Mouse (Mus musculus) CH12.LX (cell line): Measurements from ENCODE around the gene Gm20388. TPM values are rescaled to one million over a fixed set of nuclear protein-coding genes. Genes with fewer than 3 reads are reported as not detected.

Experiments
- DNase-seq: peaks from one replicate; pipeline ENCODE4 v3.0.0-alpha.2; 2013; ENCODE audit errors: extremely low read depth
- H3K27ac ChIP-seq: 2 replicates; pipeline ENCODE4 v1.5.1; 2012; ENCODE audit warnings: low read depth, mild to moderate bottlenecking, control low read depth, moderate library complexity; ENCODE audit not compliant: insufficient read depth
- H3K27me3 ChIP-seq: replicated peaks from 2 replicates; pipeline ENCODE3; 2012; ENCODE audit warnings: inconsistent platforms
- H3K36me3 ChIP-seq, 2 experiments: replicated peaks in 1 of 2; 2 replicates each; pipeline versions ENCODE3 to v1.6.1; 2012; ENCODE audit warnings: inconsistent platforms in 1 of 2, low read length in 1 of 2, mild to moderate bottlenecking in 1 of 2, mixed read lengths in 1 of 2, moderate library complexity in 1 of 2; ENCODE audit not compliant: control insufficient read depth in 1 of 2, insufficient read depth in 1 of 2
- H3K4me1 ChIP-seq, 2 experiments: 2 replicates each; pipeline ENCODE4 v1.6.1; 2012; ENCODE audit warnings: inconsistent platforms in 1 of 2, moderate library complexity in 1 of 2; ENCODE audit not compliant: insufficient read depth in 2 of 2, control insufficient read depth in 1 of 2
- H3K4me2 ChIP-seq: 2 replicates; pipeline ENCODE4 v1.6.1; 2012; ENCODE audit warnings: low read depth, mild to moderate bottlenecking, control low read depth; ENCODE audit not compliant: poor library complexity, insufficient read depth, severe bottlenecking
- H3K4me3 ChIP-seq, 3 experiments: fragments of 150-350 bp in 1 of 3; sonication (generic) in 1 of 3; replicated peaks in 1 of 3; 2 replicates each; pipeline versions ENCODE3 to v1.5.1; 2011 to 2012; ENCODE audit warnings: low read depth in 2 of 3, low read length in 2 of 3, mild to moderate bottlenecking in 2 of 3, moderate library complexity in 2 of 3, control low read depth in 1 of 3, improper control_type of control experiment in 1 of 3, inconsistent platforms in 1 of 3, mixed read lengths in 1 of 3; ENCODE audit not compliant: poor library complexity in 1 of 3
- H3K79me2 ChIP-seq: replicated peaks from 2 replicates; pipeline ENCODE4 v1.6.1; 2012; ENCODE audit warnings: mild to moderate bottlenecking, moderate library complexity; ENCODE audit not compliant: control insufficient read depth, poor library complexity, insufficient read depth, severe bottlenecking; ENCODE audit errors: extremely low read depth
- H3K9ac ChIP-seq: 2 replicates; pipeline ENCODE4 v1.6.1; 2012; ENCODE audit warnings: low read depth, mild to moderate bottlenecking, control low read depth, moderate library complexity; ENCODE audit not compliant: insufficient read depth
- H3K9me3 ChIP-seq: replicated peaks from 2 replicates; pipeline ENCODE3; 2012; ENCODE audit warnings: low read length, inconsistent platforms, mixed read lengths
- CHD1 ChIP-seq: IDR thresholded peaks from 2 replicates; pipeline ENCODE4 v1.6.1; 2012; ENCODE audit warnings: low read depth, low read length, improper control_type of control experiment, inconsistent platforms
- CHD2 ChIP-seq: IDR thresholded peaks from 2 replicates; pipeline ENCODE4 v1.6.1; 2011; ENCODE audit warnings: low read length, improper control_type of control experiment
- CTCF ChIP-seq, 2 experiments: IDR thresholded peaks in 1 of 2; conservative IDR thresholded peaks in 1 of 2; 2 replicates each; pipeline ENCODE4 v1.5.1; 2011 to 2012; ENCODE audit warnings: low read depth in 2 of 2, low read length in 2 of 2, improper control_type of control experiment in 1 of 2, inconsistent platforms in 1 of 2, mild to moderate bottlenecking in 1 of 2, moderate library complexity in 1 of 2
- E2F4 ChIP-seq: IDR thresholded peaks from 2 replicates; pipeline ENCODE4 v1.6.1; 2011; ENCODE audit warnings: low read depth, low read length, improper control_type of control experiment; ENCODE audit not compliant: insufficient replicate concordance
- ETS1 ChIP-seq: conservative IDR thresholded peaks from 2 replicates; pipeline ENCODE4 v1.6.1; 2012; ENCODE audit warnings: low read depth, mild to moderate bottlenecking, inconsistent platforms, low read length, improper control_type of control experiment, moderate library complexity
- HCFC1 ChIP-seq: IDR thresholded peaks from 2 replicates; pipeline ENCODE4 v1.6.1; 2012; ENCODE audit warnings: low read depth, mild to moderate bottlenecking, inconsistent platforms, low read length, improper control_type of control experiment
- MAFK ChIP-seq: IDR thresholded peaks from 2 replicates; pipeline ENCODE4 v1.6.1; 2011; ENCODE audit warnings: low read length, improper control_type of control experiment; ENCODE audit not compliant: insufficient replicate concordance
- MAX ChIP-seq: IDR thresholded peaks from 2 replicates; pipeline ENCODE4 v1.6.1; 2011; ENCODE audit warnings: low read length, improper control_type of control experiment
- MEF2A ChIP-seq: IDR thresholded peaks from 2 replicates; pipeline ENCODE4 v1.6.1; 2014; ENCODE audit warnings: low read depth, mild to moderate bottlenecking, inconsistent platforms, low read length, improper control_type of control experiment, borderline replicate concordance
- MYC ChIP-seq: IDR thresholded peaks from 2 replicates; pipeline ENCODE4 v1.6.1; 2011; ENCODE audit warnings: low read depth, mild to moderate bottlenecking, improper control_type of control experiment, low read length
- NELFE ChIP-seq: IDR thresholded peaks from 2 replicates; pipeline ENCODE4 v1.6.1; 2011; ENCODE audit warnings: low read depth, low read length, improper control_type of control experiment
- NRF1 ChIP-seq: IDR thresholded peaks from 2 replicates; pipeline ENCODE4 v1.6.1; 2014; ENCODE audit warnings: low read depth, mild to moderate bottlenecking, inconsistent platforms, low read length, improper control_type of control experiment, moderate library complexity
- PAX5 ChIP-seq: IDR thresholded peaks from 2 replicates; pipeline ENCODE4 v1.6.1; 2012; ENCODE audit warnings: low read length, inconsistent platforms, mixed read lengths
- RAD21 ChIP-seq: IDR thresholded peaks from 2 replicates; pipeline ENCODE4 v1.6.1; 2011; ENCODE audit warnings: low read depth, mild to moderate bottlenecking, low read length, improper control_type of control experiment, moderate library complexity
- USF1 ChIP-seq: IDR thresholded peaks from 2 replicates; pipeline ENCODE4 v1.6.1; 2014; ENCODE audit warnings: low read depth, mild to moderate bottlenecking, inconsistent platforms, low read length, improper control_type of control experiment
- USF2 ChIP-seq: conservative IDR thresholded peaks from 2 replicates; pipeline ENCODE4 v1.6.1; 2011; ENCODE audit warnings: low read depth, low read length, improper control_type of control experiment
- ZKSCAN1 ChIP-seq: IDR thresholded peaks from 2 replicates; pipeline ENCODE4 v1.6.1; 2012; ENCODE audit warnings: low read depth, inconsistent platforms, low read length, improper control_type of control experiment, borderline replicate concordance
- ZMIZ1 ChIP-seq: IDR thresholded peaks from 2 replicates; pipeline ENCODE4 v1.6.1; 2012; ENCODE audit warnings: low read depth, mild to moderate bottlenecking, inconsistent platforms, low read length, improper control_type of control experiment
- ZNF384 ChIP-seq: IDR thresholded peaks from 2 replicates; pipeline ENCODE4 v1.6.1; 2012; ENCODE audit warnings: low read depth, low read length, improper control_type of control experiment, inconsistent platforms
- dilution Hi-C: fragments of 300-500 bp; cut with MboI; formaldehyde crosslinking; loops from 2 replicates; pipeline ENCODE4 v1.14.3; 2020; ENCODE audit warnings: low sequenced_read_pairs; ENCODE audit not compliant: extremely low pct_unique_long_range_greater_than_20kb, extremely low pct_ligation_motif_present
- in situ Hi-C: fragments of 300-500 bp; cut with MboI; formaldehyde crosslinking; loops from 3 replicates; pipeline ENCODE4 v1.14.3; 2019; ENCODE audit warnings: low sequenced_read_pairs, low pct_ligation_motif_present, low pct_unique_long_range_greater_than_20kb, mixed read lengths
- polyA plus RNA-seq: library from polyadenylated mRNA; unstranded; fragments of >175 nt; gene quantifications from 2 replicates; pipeline ENCODE4 v1.2.1, GENCODE M21; 2012; ENCODE audit warnings: low read depth; ENCODE audit not compliant: insufficient read length
- total RNA-seq, 2 experiments: library from RNA; depleted of rRNA; stranded (reverse); fragments of 300-350 nt in 1 of 2; fragments of >200 nt in 1 of 2; gene quantifications; 2 replicates each; pipeline ENCODE4 v1.2.3; 2012 to 2014

Gene Gm20388
- total and polyA plus RNA-seq, 3 experiments: 14.8 to 26.3 (median 22.2) TPM

GRCm38 (mm10) chr8:121763700-121764013 lies 1853.0 kb downstream of the Gm20388 start:
- Histone ChIP-seq H3K79me2 (no peaks in the 10 kb centered on the region), H3K27ac (no peak overlapping the region), H3K36me3 (no peaks in the 10 kb centered on the region), H3K4me1 (no peaks in the 10 kb centered on the region; a peak in 1 of 4 replicates), H3K9me3 (no peaks in the 10 kb centered on the region), H3K4me2 (no peak overlapping the region), H3K4me3 (no peak overlapping the region), H3K27me3 (peaks cover 98% of the 10 kb centered on the region)
- in situ Hi-C loops: no loop called here
- no peak for DNase-seq
- TF ChIP-seq NELFE: no peak
- TF ChIP-seq USF1: no peak
- no peak for TF ChIP-seq E2F4
- no peak for TF ChIP-seq NRF1
- TF ChIP-seq CTCF (conservative IDR thresholded peaks at IDR 0.05 in 1 of 2, IDR thresholded peaks at IDR 0.05 in 1 of 2; ENCODE audit: low read depth in 2 of 2, low read length in 2 of 2): no peak
- TF ChIP-seq HCFC1: no peak
- no peak for TF ChIP-seq ZMIZ1
- no peak for TF ChIP-seq MYC
- no peak for TF ChIP-seq PAX5
- no peak for TF ChIP-seq MAX
- no peak for TF ChIP-seq MAFK
- TF ChIP-seq CHD1: no peak
- TF ChIP-seq ETS1: no peak
- no peak for TF ChIP-seq RAD21
- no peak for TF ChIP-seq ZNF384
- no peak for TF ChIP-seq USF2
- TF ChIP-seq, all 38 proteins: peak for 0
- no peak overlapping the region for H3K9ac ChIP-seq
- dilution Hi-C loops: no loop called here

- dilution Hi-C loops: no loop called here
- Histone ChIP-seq H3K27ac (no peak overlapping the region), H3K4me2 (no peak overlapping the region), H3K4me3 (no peak overlapping the region), H3K9me3 (no peaks in the 10 kb centered on the region), H3K36me3 (no peaks in the 10 kb centered on the region), H3K27me3 (peaks cover 93% of the 10 kb centered on the region), H3K4me1 (peaks cover 0 to 14% of the 10 kb centered on the region in 2 experiments; a peak in 2 of 4 replicates), H3K79me2 (no peaks in the 10 kb centered on the region), H3K9ac (no peak overlapping the region)
- TF ChIP-seq CTCF (conservative IDR thresholded peaks at IDR 0.05 in 1 of 2, IDR thresholded peaks at IDR 0.05 in 1 of 2; ENCODE audit: low read depth in 2 of 2, low read length in 2 of 2) (no peak), NRF1 (no peak), PAX5 (no peak), HCFC1 (no peak), CHD2 (no peak), ZKSCAN1 (no peak), CHD1 (no peak), MEF2A (no peak), ZMIZ1 (no peak)
- in situ Hi-C loops: no loop called here
- no peak for DNase-seq
Observed at GRCm38 (mm10) chr8:121765594-121766138, 1855.0 kb downstream of the Gm20388 start.
